Mouse (Mus musculus) megakaryocyte, embryonic 14.5 days (primary cell): ENCODE results near the gene Med19. TPM values are rescaled to one million over a fixed set of nuclear protein-coding genes. Genes with fewer than 3 reads are reported as not detected.

Experiments used
- H3K27me3 ChIP-seq: replicated peaks from 2 replicates; pipeline ENCODE3; 2012; ENCODE audit warnings: inconsistent platforms
- H3K36me3 ChIP-seq: replicated peaks from 2 replicates; pipeline ENCODE3; 2012; ENCODE audit warnings: low read length, inconsistent platforms, mixed read lengths
- H3K4me1 ChIP-seq: 2 replicates; pipeline ENCODE4 v1.6.1; 2012; ENCODE audit warnings: inconsistent platforms
- H3K4me3 ChIP-seq: replicated peaks from 2 replicates; pipeline ENCODE3; 2012; ENCODE audit warnings: moderate library complexity, mild to moderate bottlenecking, inconsistent platforms
- H3K9me3 ChIP-seq: 2 replicates; pipeline ENCODE4 v1.6.1; 2012; ENCODE audit warnings: inconsistent platforms
- FLI1 ChIP-seq: IDR thresholded peaks from 2 replicates; pipeline ENCODE4 v1.6.1; 2012; ENCODE audit warnings: low read length, inconsistent platforms, mixed read lengths
- GATA1 ChIP-seq: IDR thresholded peaks from 3 replicates; pipeline ENCODE4 v1.6.1; 2012; ENCODE audit warnings: mixed read lengths, low read length, inconsistent platforms, borderline replicate concordance
- polyA plus RNA-seq: library from polyadenylated mRNA; stranded (reverse); fragments of >175 nt; gene quantifications from 2 replicates; pipeline ENCODE4 v1.2.3, GENCODE M21; 2012; ENCODE audit warnings: low replicate concordance; ENCODE audit not compliant: insufficient read depth

Med19 gene
- polyA plus RNA-seq, 1 experiment: 9.7 TPM

DNA sequence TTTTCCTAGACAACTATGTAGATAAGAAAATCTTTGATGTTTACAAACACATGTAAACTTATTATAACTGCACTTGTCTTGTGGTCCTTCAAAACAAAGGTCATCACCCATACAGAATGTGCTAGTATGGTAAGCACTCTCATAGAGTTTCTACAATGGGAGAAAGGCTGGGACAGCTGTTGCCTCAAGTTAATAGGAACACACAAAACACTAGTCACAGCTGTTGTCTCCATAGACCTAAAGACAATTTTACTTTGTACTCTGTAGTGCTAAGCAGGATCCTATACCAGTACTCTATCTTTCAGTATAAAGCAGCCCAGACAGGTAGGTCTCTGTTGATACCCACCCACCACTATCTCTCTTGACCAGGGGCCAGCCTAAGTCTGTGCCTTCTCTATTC, 37.4 kb upstream of the Med19 start:
- H3K36me3 ChIP-seq: peaks cover 21% of the 10 kb centered on the region
- no peak overlapping the region for H3K4me3 ChIP-seq
- TF ChIP-seq FLI1: no peak
- TF ChIP-seq GATA1: no peak
- peaks cover 81% of the 10 kb centered on the region for H3K4me1 ChIP-seq
- no peaks in the 10 kb centered on the region for H3K27me3 ChIP-seq
- no peaks in the 10 kb centered on the region for H3K9me3 ChIP-seq

DNA sequence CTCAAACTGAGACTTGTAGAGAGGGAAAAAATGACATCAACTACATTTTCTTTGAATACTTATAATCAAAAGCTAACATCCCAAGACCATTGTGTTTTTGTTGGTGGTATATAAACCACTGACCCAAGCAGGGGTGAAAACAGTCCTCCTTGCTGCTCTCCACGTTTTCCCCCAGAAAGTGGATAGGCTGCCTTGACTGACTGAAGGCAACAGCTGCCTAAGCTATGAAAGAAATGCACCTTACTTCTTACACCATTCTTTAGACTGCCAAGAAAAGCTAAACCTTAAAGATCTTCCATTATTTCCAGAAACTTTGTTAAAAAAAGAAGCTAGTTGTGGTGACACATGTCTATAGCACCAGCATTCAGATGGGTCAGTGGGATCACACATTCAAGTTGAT, 32.1 kb upstream of the Med19 start:
- H3K27me3 ChIP-seq: no peaks in the 10 kb centered on the region
- TF ChIP-seq FLI1: no peak
- no peak for TF ChIP-seq GATA1
- peaks cover 57% of the 10 kb centered on the region for H3K4me1 ChIP-seq
- no peak overlapping the region for H3K4me3 ChIP-seq
- no peaks in the 10 kb centered on the region for H3K9me3 ChIP-seq
- H3K36me3 ChIP-seq: peaks cover 20% of the 10 kb centered on the region

DNA sequence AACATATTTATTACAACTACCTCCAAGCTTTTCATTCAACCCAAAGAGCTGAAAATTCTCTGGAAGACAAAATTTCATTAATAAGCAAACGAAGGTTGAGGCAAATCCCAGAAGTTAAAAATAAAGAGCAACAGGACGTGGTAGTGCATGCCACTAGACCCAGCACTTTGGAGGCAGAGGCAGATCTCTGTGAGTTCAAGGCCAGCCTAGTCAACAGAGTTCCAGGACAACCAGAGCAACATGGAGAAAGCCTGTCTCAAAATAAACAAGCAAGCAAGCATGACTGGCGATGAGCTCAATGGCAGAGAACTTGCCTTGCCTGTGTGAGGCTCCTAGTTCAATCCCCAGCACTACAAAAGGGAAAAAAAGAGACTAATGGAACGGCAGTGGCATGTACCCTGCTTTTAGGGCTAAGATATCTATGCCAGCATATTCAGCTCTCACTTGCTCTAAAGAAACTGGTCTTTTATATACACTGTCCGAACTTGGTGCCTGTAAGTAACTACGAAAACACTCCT, 31.1 kb upstream of the Med19 start:
- H3K4me1 ChIP-seq: peaks cover 47% of the 10 kb centered on the region
- TF ChIP-seq FLI1 (no peak), GATA1 (no peak)
- H3K4me3 ChIP-seq: peak overlapping the region; percentile 14
- no peaks in the 10 kb centered on the region for H3K9me3 ChIP-seq
- H3K27me3 ChIP-seq: no peaks in the 10 kb centered on the region
- H3K36me3 ChIP-seq: peaks cover 11% of the 10 kb centered on the region

DNA sequence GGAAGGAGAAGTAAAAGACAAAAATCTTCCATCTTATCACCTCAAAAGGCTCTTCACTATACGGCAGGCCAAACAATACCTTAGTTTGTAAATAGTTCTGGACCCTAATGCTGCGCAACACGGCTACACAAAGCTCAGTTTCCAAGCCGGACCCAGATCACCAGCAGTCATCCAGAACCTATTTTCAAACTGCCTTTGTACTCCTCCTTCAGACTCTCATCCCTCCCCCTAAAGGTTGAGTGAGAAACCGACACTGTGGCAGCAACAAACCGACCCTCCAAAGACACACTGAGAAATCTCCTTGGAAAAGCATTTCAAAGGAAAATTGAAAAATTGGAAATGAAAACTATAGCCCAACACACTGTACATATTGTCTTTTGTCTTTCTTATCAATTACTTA, 29.8 kb upstream of the Med19 start:
- H3K36me3 ChIP-seq: peaks cover 9% of the 10 kb centered on the region
- H3K9me3 ChIP-seq: no peaks in the 10 kb centered on the region
- peak overlapping the region; percentile 68 for H3K4me3 ChIP-seq
- peaks cover 38% of the 10 kb centered on the region for H3K4me1 ChIP-seq
- no peak for TF ChIP-seq FLI1
- no peak for TF ChIP-seq GATA1
- H3K27me3 ChIP-seq: no peaks in the 10 kb centered on the region

DNA sequence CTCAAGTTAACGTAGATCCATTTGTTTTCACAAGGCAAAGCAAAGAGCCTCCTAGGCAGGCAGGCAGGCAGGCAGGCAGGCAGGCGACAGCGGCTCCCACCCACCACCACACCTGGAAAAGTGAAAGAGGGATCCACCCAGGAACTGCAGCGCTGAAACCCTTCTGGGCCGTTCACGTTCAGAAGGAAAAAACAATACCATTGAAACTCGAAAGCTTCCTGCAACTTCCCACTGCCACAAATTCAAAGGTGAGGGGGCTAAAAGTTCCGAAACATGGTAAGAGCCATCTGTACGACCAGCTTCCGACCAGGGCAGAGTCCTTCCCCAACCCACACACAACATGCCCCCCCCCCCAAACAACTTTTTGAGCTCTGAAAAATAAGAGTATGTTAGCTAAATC, 28.5 kb upstream of the Med19 start:
- TF ChIP-seq GATA1 (no peak), FLI1 (no peak)

DNA sequence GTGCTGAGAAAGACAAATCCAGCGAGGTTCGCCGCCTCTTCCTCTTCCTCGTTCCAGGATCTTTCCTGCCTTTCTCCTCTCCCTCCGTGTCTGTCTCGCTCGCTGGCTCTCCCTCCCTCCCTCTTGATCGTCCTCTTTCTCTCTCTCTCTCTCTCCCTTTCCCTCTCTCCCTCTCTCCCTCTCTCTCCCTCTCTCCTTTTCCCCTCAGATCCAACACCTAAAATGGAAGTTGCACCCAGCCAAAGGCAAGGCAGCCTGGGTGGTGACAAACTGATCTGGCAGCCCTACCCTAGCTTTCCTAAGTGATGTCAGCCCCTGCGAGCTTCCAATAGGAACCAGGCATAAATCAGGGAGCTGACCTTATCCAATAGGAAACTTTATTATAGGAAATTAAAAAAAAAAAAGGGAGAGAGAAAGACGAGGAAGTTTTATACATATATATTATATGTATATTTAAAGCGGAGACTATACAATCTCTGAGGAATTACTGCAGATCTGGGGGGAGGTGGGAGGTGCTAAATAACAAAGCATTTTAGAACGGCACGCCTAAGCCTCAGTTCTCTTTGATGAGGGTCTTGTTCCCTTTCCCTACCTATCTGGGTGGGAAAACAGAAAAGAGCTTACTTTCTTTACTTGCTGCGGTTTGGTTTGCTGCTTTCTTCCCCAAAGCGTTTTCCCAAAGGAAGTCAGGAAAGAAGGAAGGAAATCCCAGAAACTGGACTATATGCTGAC, 27.6 kb upstream of the Med19 start, which contains the start of gene Ctnnd1:
Gene Ctnnd1, minus strand, starts transcription at position 302 of the 732 bp plus-strand sequence.
- H3K4me3 ChIP-seq: peak within 1 kb of the TSS; percentile 97
- peaks cover 8% of the 10 kb centered on the region for H3K36me3 ChIP-seq
- H3K4me1 ChIP-seq: peaks cover 29% of the 10 kb centered on the region
- TF ChIP-seq FLI1 (no peak), GATA1 (no peak)
- no peaks in the 10 kb centered on the region for H3K27me3 ChIP-seq
- H3K9me3 ChIP-seq: no peaks in the 10 kb centered on the region

More for the DNA sequence above, 28.5 kb upstream of the Med19 start:
- H3K4me1 ChIP-seq: peaks cover 31% of the 10 kb centered on the region
- no peaks in the 10 kb centered on the region for H3K27me3 ChIP-seq
- H3K9me3 ChIP-seq: no peaks in the 10 kb centered on the region
- peaks cover 9% of the 10 kb centered on the region for H3K36me3 ChIP-seq
- peak overlapping the region; percentile 97 for H3K4me3 ChIP-seq

DNA sequence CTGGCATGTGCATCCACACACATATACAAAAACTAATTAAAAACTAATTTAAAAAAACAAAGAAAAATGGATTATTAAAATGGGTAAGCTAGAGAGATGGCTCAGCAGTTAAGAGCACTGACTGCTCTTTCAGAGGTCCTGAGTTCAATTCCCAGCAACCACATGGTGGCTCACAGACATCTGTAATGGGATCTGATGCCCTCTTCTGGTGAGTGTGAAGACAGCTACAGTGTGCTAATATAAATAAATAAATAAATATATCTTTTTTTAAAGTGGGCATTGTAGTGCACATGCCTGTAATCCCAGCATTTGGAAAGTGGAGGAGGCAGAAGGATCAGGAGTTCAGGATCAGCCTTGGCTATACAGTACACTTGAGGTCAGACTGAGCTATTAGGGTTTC, 24.8 kb upstream of the Med19 start:
- Histone ChIP-seq H3K27me3 (no peaks in the 10 kb centered on the region), H3K4me3 (no peak overlapping the region), H3K9me3 (no peaks in the 10 kb centered on the region), H3K36me3 (no peaks in the 10 kb centered on the region), H3K4me1 (peaks cover 6% of the 10 kb centered on the region)
- TF ChIP-seq FLI1 (no peak), GATA1 (no peak)

DNA sequence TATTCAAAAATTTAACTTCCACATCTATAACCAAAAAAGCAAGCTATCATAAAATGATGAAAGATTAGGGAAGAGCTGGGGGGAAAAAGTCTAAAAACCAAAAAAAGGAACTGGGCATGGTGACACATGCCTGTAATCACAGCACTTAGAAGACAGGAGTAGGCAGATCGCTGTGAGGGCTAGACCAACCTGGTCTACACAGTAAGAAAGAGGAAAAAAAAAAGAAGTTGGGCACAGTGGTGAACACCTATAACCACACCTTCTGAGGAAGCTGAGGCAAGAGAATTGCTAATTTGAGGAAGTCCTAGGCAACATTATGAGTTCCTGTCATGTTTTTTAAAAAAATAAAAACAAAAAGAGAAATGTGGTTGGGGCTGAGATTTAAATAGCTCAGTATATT, 22.3 kb upstream of the Med19 start:
- H3K9me3 ChIP-seq: 0 out of 2 replicates have a peak, but pooled peaks cover 3% of the 10 kb centered on the region
- H3K4me3 ChIP-seq: no peak overlapping the region
- no peaks in the 10 kb centered on the region for H3K27me3 ChIP-seq
- no peak for TF ChIP-seq GATA1
- no peak for TF ChIP-seq FLI1
- H3K4me1 ChIP-seq: peaks cover 16% of the 10 kb centered on the region
- no peaks in the 10 kb centered on the region for H3K36me3 ChIP-seq

DNA sequence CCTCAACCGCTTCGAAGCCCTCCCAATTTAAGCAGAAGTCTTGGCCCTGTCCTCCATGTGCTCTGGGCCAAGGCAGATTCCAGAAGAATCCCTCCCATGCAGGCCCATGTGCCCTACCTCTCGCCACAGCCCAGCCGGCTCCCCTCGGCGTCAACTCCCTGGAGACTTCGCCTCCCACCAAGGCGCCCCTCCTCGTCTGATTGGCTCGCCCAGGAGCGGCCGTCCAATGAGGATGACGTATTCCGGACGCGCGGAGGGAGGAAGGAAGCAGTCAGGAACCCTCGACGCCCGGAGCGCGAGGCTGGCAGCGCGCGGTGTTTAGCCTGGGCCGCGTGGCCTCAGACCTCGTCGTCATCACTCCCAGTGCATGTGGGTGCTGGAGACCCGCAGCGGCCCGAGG, 19.4 kb upstream of the Med19 start, which contains the start of gene Btbd18:
Gene Btbd18, plus strand, starts transcription at position 274 of the 400 bp plus-strand sequence.
- TF ChIP-seq FLI1 (no peak), GATA1 (no peak)
- no peak within 1 kb of the TSS for H3K4me3 ChIP-seq
- H3K27me3 ChIP-seq: no peaks in the 10 kb centered on the region
- no peaks in the 10 kb centered on the region for H3K36me3 ChIP-seq
- 0 out of 2 replicates have a peak, but pooled peaks cover 3% of the 10 kb centered on the region for H3K9me3 ChIP-seq
- H3K4me1 ChIP-seq: peaks cover 17% of the 10 kb centered on the region

DNA sequence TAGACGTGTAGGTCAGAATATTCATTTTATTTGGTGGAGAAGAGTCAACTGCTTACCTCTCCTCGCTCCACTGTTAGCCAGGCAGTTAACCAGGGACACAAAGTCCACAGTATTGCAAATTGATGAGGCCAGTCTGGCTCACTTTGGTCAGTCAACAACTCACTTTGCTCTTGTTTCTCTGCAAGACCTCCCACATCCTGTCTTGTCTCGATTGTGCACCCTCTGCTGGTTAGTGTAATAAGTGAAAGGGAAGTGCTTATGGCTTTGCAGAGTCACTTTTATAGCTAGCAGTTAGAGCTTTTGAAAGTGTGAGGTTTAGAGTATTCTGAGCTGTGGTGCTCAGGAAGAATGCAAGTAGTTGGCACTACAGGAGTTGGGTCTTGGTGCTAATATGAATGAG, 17.9 kb upstream of the Med19 start:
- TF ChIP-seq FLI1: no peak
- no peak for TF ChIP-seq GATA1
- H3K36me3 ChIP-seq: no peaks in the 10 kb centered on the region
- H3K9me3 ChIP-seq: 0 out of 2 replicates have a peak, but pooled peaks cover 3% of the 10 kb centered on the region
- H3K4me3 ChIP-seq: peak overlapping the region; percentile 33
- peaks cover 17% of the 10 kb centered on the region for H3K4me1 ChIP-seq
- H3K27me3 ChIP-seq: no peaks in the 10 kb centered on the region

DNA sequence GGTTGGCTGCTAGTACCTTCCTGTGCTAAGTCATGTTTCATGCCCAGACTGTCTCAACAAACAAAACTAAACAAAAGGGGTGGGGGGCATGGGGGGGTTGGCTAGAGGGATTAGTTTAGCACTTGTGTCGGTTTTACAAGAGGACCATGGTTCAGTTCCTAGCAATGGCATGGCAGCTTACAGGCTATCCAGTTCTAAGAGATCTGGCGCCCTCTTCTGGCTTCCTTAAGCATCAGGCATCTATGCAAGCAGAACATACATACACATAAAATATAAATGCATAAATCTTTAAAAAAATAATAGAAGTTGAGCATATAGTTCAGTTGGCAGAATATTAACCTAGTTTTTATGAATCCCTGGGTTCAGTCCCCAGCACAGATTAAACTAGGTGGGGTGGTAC, 15.3 kb upstream of the Med19 start:
- Histone ChIP-seq H3K27me3 (no peaks in the 10 kb centered on the region), H3K9me3 (0 out of 2 replicates have a peak, but pooled peaks cover 3% of the 10 kb centered on the region), H3K36me3 (no peaks in the 10 kb centered on the region), H3K4me3 (no peak overlapping the region), H3K4me1 (peaks cover 23% of the 10 kb centered on the region)
- TF ChIP-seq GATA1 (no peak), FLI1 (no peak)
